Mouse (Mus musculus): ENCODE data around the gene Adamts15. TPM values are rescaled to one million over a fixed set of nuclear protein-coding genes. Genes with fewer than 3 reads are reported as not detected.

Adamts15 gene
- polyA plus RNA-seq, 1 experiment from 2014 or later, result 18.1 TPM

DNA sequence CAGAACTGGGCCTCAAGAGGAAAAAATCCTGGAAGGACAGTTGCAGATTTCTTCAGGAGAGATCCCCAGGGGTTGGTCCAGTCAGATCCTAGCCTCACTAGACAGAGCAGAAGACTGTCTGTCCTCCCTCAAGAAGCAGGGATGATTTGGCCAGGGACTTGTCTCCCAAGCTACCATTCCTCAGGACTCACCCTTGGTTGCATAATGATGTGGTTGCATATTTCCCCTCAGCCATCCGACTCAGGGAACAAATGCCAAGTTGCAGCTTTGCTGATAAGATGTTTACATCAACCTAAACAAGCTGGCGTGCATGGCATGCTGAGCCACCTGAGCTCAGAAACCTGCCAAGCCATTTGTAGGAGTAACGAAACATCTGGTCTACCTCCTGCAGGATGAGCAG, 27.2 kb upstream of the Adamts15 start:
- Histone ChIP-seq H3K9me3 (replicated peaks) (no peaks in the 10 kb centered on the region), H3K27ac (ENCODE audit: poor library complexity, severe bottlenecking) (no peak overlapping the region), H3K4me1 (replicated peaks) (peaks cover 21% of the 10 kb centered on the region), H3K27me3 (replicated peaks) (peaks cover 37% of the 10 kb centered on the region), H3K4me2 (no peak overlapping the region), H3K36me3 (no peaks in the 10 kb centered on the region), H3K9ac (no peak overlapping the region), H3K4me3 (no peak overlapping the region)
- ATAC-seq (ENCODE audit: insufficient number of reproducible peaks, low FRiP score), result no peak
- WGBS, result 68% methylated on average over 3 of the region's 3 CpGs

- no peak overlapping the region for H3K4me3 ChIP-seq
- H3K27me3 ChIP-seq (replicated peaks), result peaks cover 66% of the 10 kb centered on the region
- 59% methylated on average over 1 of the region's 1 CpGs for WGBS
- no peaks in the 10 kb centered on the region for H3K36me3 ChIP-seq
- H3K9ac ChIP-seq, result no peak overlapping the region
- no peaks in the 10 kb centered on the region for H3K9me3 ChIP-seq (replicated peaks)
- no peak overlapping the region for H3K4me2 ChIP-seq
- ATAC-seq (ENCODE audit: insufficient number of reproducible peaks, low FRiP score), result no peak
- no peak overlapping the region for H3K27ac ChIP-seq (ENCODE audit: poor library complexity, severe bottlenecking)
- peaks cover 21% of the 10 kb centered on the region for H3K4me1 ChIP-seq (replicated peaks)
These were observed 23.0 kb upstream of the Adamts15 start for GRCm38 (mm10) chr9:30945276-30945675.

- WGBS, result 39% methylated on average over 1 of the region's 1 CpGs
- peak overlapping the region; percentile 65 for H3K4me3 ChIP-seq
- H3K36me3 ChIP-seq, result no peaks in the 10 kb centered on the region
- H3K4me2 ChIP-seq, result peak overlapping the region; percentile 99
- no peak overlapping the region for H3K27ac ChIP-seq (ENCODE audit: poor library complexity, severe bottlenecking)
- H3K27me3 ChIP-seq (replicated peaks), result peaks cover 66% of the 10 kb centered on the region
- no peaks in the 10 kb centered on the region for H3K9me3 ChIP-seq (replicated peaks)
- H3K9ac ChIP-seq, result no peak overlapping the region
- ATAC-seq (ENCODE audit: insufficient number of reproducible peaks, low FRiP score), result no peak
- peaks cover 18% of the 10 kb centered on the region for H3K4me1 ChIP-seq (replicated peaks)
These were observed 22.0 kb upstream of the Adamts15 start for GRCm38 (mm10) chr9:30944234-30944633.

GRCm38 (mm10) chr9:30943341-30943740, 21.1 kb upstream of the Adamts15 start:
- Histone ChIP-seq H3K27ac (ENCODE audit: poor library complexity, severe bottlenecking) (no peak overlapping the region), H3K4me2 (peak overlapping the region; percentile 99), H3K4me1 (replicated peaks) (peaks cover 18% of the 10 kb centered on the region), H3K27me3 (replicated peaks) (peaks cover 66% of the 10 kb centered on the region), H3K9me3 (replicated peaks) (no peaks in the 10 kb centered on the region), H3K9ac (peak overlapping the region; percentile 71), H3K4me3 (peak overlapping the region; percentile 65), H3K36me3 (no peaks in the 10 kb centered on the region)
- ATAC-seq (ENCODE audit: insufficient number of reproducible peaks, low FRiP score), result no peak
- whole genome bisulfite sequencing, result 0% methylated on average over 14 of the region's 14 CpGs

DNA sequence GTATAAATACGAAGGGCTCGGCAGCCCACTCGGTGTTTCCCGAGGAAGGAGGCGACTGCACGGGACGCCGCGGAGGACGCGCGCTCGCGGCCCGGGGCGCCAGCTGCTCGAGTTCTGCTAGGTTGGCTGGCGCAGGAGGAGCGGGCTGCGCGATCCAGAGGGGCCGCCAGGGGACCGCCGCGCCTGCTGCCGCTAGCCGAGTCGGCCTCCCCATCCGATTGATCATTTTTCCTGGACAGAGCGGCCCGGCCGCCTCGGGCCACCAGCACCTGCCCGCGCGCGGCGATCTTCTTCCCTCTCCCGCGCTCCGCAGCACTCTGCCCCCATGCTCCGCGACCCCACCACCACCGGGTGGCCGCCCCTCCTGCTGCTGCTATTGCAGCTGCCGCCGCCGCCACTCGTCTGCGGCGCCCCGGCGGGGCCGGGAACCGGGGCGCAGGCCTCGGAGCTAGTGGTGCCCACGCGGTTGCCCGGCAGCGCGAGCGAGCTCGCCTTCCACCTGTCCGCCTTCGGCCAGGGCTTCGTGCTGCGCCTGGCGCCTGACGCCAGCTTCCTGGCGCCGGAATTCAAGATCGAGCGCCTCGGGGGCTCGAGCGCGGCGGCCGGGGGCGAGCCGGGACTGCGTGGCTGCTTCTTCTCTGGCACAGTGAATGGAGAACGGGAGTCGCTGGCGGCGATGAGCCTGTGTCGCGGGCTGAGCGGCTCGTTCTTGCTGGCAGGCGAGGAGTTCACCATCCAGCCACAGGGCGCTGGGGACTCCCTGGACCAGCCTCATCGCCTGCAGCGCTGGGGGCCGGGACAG, 20.5 kb upstream of the Adamts15 start, which contains the start of gene Adamts8:
TSS of gene Adamts8 (plus strand) at position 51 of the 802 bp plus-strand sequence.
- Histone ChIP-seq H3K9ac (peak within 1 kb of the TSS; percentile 71), H3K27ac (ENCODE audit: poor library complexity, severe bottlenecking) (no peak within 1 kb of the TSS), H3K4me3 (peak within 1 kb of the TSS; percentile 65), H3K36me3 (no peaks in the 10 kb centered on the region), H3K27me3 (replicated peaks) (peaks cover 62% of the 10 kb centered on the region), H3K4me2 (peak within 1 kb of the TSS; percentile 99), H3K9me3 (replicated peaks) (no peaks in the 10 kb centered on the region), H3K4me1 (replicated peaks) (peaks cover 18% of the 10 kb centered on the region)
- peak; percentile 62 for ATAC-seq (ENCODE audit: insufficient number of reproducible peaks, low FRiP score)
- WGBS, result under 1% methylated on average over 96 of the region's 96 CpGs

DNA sequence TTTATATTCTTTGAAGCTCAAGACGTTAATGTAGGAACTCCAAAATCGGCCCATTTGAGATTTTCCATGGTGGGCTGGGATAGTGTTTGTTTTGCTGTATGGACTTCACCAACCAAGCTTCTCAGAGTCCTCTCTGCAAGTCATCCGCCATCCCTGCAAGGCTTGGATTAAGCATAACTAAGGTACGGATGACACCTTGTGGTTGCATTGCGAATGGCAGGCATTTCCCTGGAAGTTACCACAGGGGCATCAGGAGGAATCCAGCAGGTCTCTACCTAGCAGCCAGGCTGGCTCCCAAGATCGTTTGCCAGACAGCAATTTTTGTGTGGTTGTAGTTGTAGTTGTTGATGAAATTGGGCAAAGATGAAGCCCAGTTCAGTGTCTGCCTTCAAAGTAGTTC, 18.1 kb upstream of the Adamts15 start:
- no peak for ATAC-seq (ENCODE audit: insufficient number of reproducible peaks, low FRiP score)
- H3K9me3 ChIP-seq (replicated peaks), result no peaks in the 10 kb centered on the region
- H3K4me1 ChIP-seq (replicated peaks), result 0 out of 2 replicates have a peak, but pooled peaks cover 13% of the 10 kb centered on the region
- H3K27me3 ChIP-seq (replicated peaks), result peaks cover 44% of the 10 kb centered on the region
- no peaks in the 10 kb centered on the region for H3K36me3 ChIP-seq
- whole genome bisulfite sequencing, result 4% methylated on average over 6 of the region's 6 CpGs
- H3K4me2 ChIP-seq, result no peak overlapping the region
- H3K9ac ChIP-seq, result no peak overlapping the region
- H3K27ac ChIP-seq (ENCODE audit: poor library complexity, severe bottlenecking), result no peak overlapping the region
- no peak overlapping the region for H3K4me3 ChIP-seq

- H3K27ac ChIP-seq (ENCODE audit: poor library complexity, severe bottlenecking), result no peak overlapping the region
- WGBS, result 34% methylated on average over 9 of the region's 9 CpGs
- 0 out of 2 replicates have a peak, but pooled peaks cover 3% of the 10 kb centered on the region for H3K9me3 ChIP-seq (replicated peaks)
- no peak for ATAC-seq (ENCODE audit: insufficient number of reproducible peaks, low FRiP score)
- no peak overlapping the region for H3K9ac ChIP-seq
- H3K4me2 ChIP-seq, result peak overlapping the region; percentile 44; the same call in 1 of the 2 replicates
- H3K4me3 ChIP-seq, result no peak overlapping the region
- H3K4me1 ChIP-seq (replicated peaks), result no peaks in the 10 kb centered on the region; the same call in 1 of the 2 replicates
- H3K27me3 ChIP-seq (replicated peaks), result peaks cover 15% of the 10 kb centered on the region
- no peaks in the 10 kb centered on the region for H3K36me3 ChIP-seq
These were observed 14.6 kb upstream of the Adamts15 start for GRCm38 (mm10) chr9:30936674-30937438.

- no peaks in the 10 kb centered on the region for H3K36me3 ChIP-seq
- no peak overlapping the region for H3K9ac ChIP-seq
- 0 out of 2 replicates have a peak, but pooled peaks cover 3% of the 10 kb centered on the region for H3K9me3 ChIP-seq (replicated peaks)
- no peak for ATAC-seq (ENCODE audit: insufficient number of reproducible peaks, low FRiP score)
- H3K4me3 ChIP-seq, result no peak overlapping the region
- H3K4me1 ChIP-seq (replicated peaks), result no peaks in the 10 kb centered on the region; the same call in 1 of the 2 replicates
- no peak overlapping the region for H3K4me2 ChIP-seq
- no peak overlapping the region for H3K27ac ChIP-seq (ENCODE audit: poor library complexity, severe bottlenecking)
- no peaks in the 10 kb centered on the region; the same call in none of the 2 replicates for H3K27me3 ChIP-seq (replicated peaks)
- WGBS, result 58% methylated on average over 6 of the region's 6 CpGs
These were observed 12.6 kb upstream of the Adamts15 start for GRCm38 (mm10) chr9:30934827-30935226.

- no peak overlapping the region for H3K4me3 ChIP-seq
- H3K4me2 ChIP-seq, result no peak overlapping the region
- H3K27ac ChIP-seq (ENCODE audit: poor library complexity, severe bottlenecking), result no peak overlapping the region
- 73% methylated on average over 4 of the region's 4 CpGs for WGBS
- 0 out of 2 replicates have a peak, but pooled peaks cover 3% of the 10 kb centered on the region for H3K9me3 ChIP-seq (replicated peaks)
- H3K36me3 ChIP-seq, result no peaks in the 10 kb centered on the region
- H3K27me3 ChIP-seq (replicated peaks), result no peaks in the 10 kb centered on the region; the same call in 1 of the 2 replicates
- ATAC-seq (ENCODE audit: insufficient number of reproducible peaks, low FRiP score), result no peak
- H3K9ac ChIP-seq, result no peak overlapping the region
- H3K4me1 ChIP-seq (replicated peaks), result no peaks in the 10 kb centered on the region; the same call in 1 of the 2 replicates
These were observed 10.1 kb upstream of the Adamts15 start for GRCm38 (mm10) chr9:30932346-30932745.

DNA sequence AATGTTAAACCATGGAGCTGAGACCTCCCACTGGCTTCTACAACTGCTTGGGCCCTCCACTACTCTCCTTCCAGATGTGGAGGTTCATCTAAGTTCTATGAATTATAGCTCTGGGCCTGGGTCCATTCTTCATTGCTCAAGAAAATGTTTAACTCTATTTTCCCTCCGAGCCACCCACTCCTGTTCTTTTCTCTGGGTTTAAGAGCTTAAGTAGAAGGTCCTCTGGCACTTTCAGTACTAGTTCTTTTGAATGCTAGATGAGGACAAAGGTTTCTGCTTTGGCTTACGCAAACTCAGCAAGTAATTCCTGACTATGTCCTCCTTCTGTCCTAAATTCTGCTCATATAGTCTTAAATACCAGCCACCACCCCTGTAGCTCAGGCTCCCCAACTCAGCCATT, 6.5 kb upstream of the Adamts15 start:
- Histone ChIP-seq H3K27ac (ENCODE audit: poor library complexity, severe bottlenecking) (no peak overlapping the region), H3K4me2 (no peak overlapping the region), H3K9ac (no peak overlapping the region), H3K9me3 (replicated peaks) (0 out of 2 replicates have a peak, but pooled peaks cover under 1% of the 10 kb centered on the region), H3K4me1 (replicated peaks) (no peaks in the 10 kb centered on the region), H3K27me3 (replicated peaks) (peaks cover 3% of the 10 kb centered on the region; the same call in 1 of the 2 replicates), H3K4me3 (no peak overlapping the region), H3K36me3 (no peaks in the 10 kb centered on the region)
- no peak for ATAC-seq (ENCODE audit: insufficient number of reproducible peaks, low FRiP score)
- WGBS, result 82% methylated on average over 2 of the region's 2 CpGs

Measured in heart, embryonic 12.5 days (tissue).